Mouse (Mus musculus): ENCODE results near the gene Smyd1. TPM values are rescaled to one million over a fixed set of nuclear protein-coding genes. Genes with fewer than 3 reads are reported as not detected.

The Smyd1 gene
- 0.93 TPM for polyA plus RNA-seq (2014; fragmentation: Illumina TruSeq; extraction: RNeasy Lipid Tissue Mini Kit (QIAGEN cat#74804); ENCODE audit: low read depth, low replicate concordance)

DNA sequence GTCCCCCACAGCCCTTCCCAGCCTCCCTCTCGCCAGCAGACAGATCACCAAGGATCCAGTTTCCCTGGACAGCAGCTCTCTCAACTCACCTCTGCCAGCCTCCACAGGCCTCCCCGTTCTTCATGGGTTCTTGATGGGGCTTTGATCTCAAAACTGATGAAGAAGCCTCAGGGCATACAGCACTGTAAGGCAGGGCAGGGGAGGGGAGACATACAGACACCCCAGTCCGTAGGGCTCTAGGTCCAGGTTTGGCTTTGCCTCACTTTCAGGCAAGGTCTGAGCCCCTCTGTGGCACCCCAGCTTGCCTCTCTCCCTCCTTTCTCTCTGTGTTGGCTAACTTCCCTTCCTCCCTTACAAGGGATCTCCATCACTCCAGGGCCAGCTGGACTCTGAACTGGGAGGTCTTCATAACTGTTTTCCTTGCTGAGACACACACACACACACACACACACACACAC, at the start of gene Smyd1:
Gene Smyd1, minus strand, starts transcription at position 408 of the 458 bp plus-strand sequence.

GRCm38 (mm10) chr6:71322491-71322921, 473 bp upstream of the Smyd1 start, which contains the start of gene Cd8b1:
TSS of gene Cd8b1 (plus strand) at chr6:71322788.

DNA sequence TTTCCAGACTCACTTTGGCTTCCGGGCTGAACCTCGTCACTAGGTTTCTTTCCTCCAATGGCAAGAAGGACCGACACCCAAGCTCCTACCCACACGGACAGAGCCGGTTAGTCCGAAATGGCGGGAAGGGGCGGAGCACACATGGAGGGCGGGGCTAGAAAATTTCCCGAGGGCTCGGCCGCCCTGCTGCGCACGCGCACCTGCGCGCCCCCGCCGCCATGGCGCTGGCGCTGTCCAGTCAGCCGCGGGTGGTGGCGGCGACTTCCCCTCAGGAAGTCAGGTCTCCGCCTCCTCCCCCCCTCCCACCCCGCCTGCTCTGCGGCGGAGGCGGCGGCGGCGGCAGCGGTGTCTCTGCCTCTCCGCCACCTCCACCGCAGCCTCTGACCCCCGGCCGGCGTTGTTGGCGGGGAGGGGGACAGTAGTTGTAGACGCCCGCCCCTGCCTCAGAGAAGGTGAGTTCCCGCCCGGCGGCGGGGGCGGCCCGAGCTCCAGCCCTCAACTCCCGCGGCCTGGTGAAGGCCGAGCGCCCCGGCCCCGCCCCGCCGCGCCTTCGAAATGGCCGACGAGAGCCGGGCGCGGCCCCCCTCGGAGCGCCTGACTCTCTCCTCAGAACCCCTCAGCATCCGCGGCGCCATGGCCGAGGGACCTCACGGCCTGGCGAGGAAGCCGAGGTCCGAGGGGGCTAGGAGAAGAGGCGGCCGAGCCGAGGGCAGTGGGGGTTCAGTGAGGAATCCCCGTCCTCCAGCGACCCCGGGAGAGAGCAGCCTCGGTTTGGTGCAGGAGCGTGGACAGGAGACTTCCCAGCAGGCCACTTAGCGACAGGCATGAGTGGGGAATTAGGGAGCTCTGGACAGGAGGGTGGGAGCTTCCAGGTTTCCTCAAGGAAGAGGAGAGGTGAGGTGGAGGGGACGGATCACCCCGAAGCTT, 50.4 kb downstream of the Smyd1 start, which contains the start of gene Krcc1:
Gene Krcc1, plus strand, starts transcription at position 289 of the 927 bp plus-strand sequence.

DNA sequence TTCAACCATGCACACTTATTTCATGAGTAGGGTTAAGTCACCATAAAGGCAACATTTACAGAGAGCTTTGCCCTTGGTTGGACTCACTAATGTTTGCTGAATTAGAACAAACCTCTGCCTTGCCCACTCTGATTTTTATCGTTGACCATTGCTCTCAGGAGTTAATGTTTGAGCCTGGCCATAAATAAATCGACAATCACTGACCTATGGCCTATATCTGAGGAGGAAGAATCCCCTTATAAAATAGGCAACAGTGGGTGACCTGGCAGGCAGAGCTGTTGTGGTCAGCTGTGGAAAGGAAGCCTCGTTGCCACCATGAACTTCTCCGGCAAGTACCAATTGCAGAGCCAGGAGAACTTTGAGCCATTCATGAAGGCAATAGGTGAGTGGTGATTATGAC, 122.4 kb downstream of the Smyd1 start, which contains the start of gene Fabp1:
Gene Fabp1, plus strand, starts transcription at position 216 of the 400 bp plus-strand sequence.

Other genes starting within 250 kb of the Smyd1 start
- gene Thnsl2, start 177.8 kb downstream of the Smyd1 start, polyA plus RNA-seq (2014; fragmentation: Illumina TruSeq; extraction: RNeasy Lipid Tissue Mini Kit (QIAGEN cat#74804); ENCODE audit: low read depth, low replicate concordance) = 79.0 TPM
- 11.9 TPM for gene Fabp1, start 122.4 kb downstream of the Smyd1 start, polyA plus RNA-seq (2014; fragmentation: Illumina TruSeq; extraction: RNeasy Lipid Tissue Mini Kit (QIAGEN cat#74804); ENCODE audit: low read depth, low replicate concordance)
- gene Krcc1, start 50.6 kb downstream of the Smyd1 start, polyA plus RNA-seq (2014; fragmentation: Illumina TruSeq; extraction: RNeasy Lipid Tissue Mini Kit (QIAGEN cat#74804); ENCODE audit: low read depth, low replicate concordance) = 418 TPM
- not detected for gene Cd8b1, start 555 bp upstream of the Smyd1 start, polyA plus RNA-seq (2014; fragmentation: Illumina TruSeq; extraction: RNeasy Lipid Tissue Mini Kit (QIAGEN cat#74804); ENCODE audit: low read depth, low replicate concordance)
- 0.97 TPM for gene Cd8a, start 51.2 kb upstream of the Smyd1 start, polyA plus RNA-seq (2014; fragmentation: Illumina TruSeq; extraction: RNeasy Lipid Tissue Mini Kit (QIAGEN cat#74804); ENCODE audit: low read depth, low replicate concordance)
- gene Rmnd5a, start 118.4 kb upstream of the Smyd1 start, polyA plus RNA-seq (2014; fragmentation: Illumina TruSeq; extraction: RNeasy Lipid Tissue Mini Kit (QIAGEN cat#74804); ENCODE audit: low read depth, low replicate concordance) = 182 TPM
- gene Rnf103, start 171.7 kb upstream of the Smyd1 start, polyA plus RNA-seq (2014; fragmentation: Illumina TruSeq; extraction: RNeasy Lipid Tissue Mini Kit (QIAGEN cat#74804); ENCODE audit: low read depth, low replicate concordance) = 101 TPM
- 160 TPM for gene Chmp3, start 221.6 kb upstream of the Smyd1 start, polyA plus RNA-seq (2014; fragmentation: Illumina TruSeq; extraction: RNeasy Lipid Tissue Mini Kit (QIAGEN cat#74804); ENCODE audit: low read depth, low replicate concordance)